Mouse (Mus musculus) skeletal muscle tissue, adult 2 months (tissue): Measurements from ENCODE around the gene Xpo1.
"Not testable (repeated sequence)": the region's sequence is repeated elsewhere in the genome, so short reads cannot be mapped to it uniquely, and the experiment has no call there.

ENCODE experiments used
- DNase-seq: peaks from one replicate; pipeline ENCODE4 v3.0.0-alpha.2; 2012; ENCODE audit warnings: low read depth, low spot score

Gene Xpo1

GRCm38 (mm10) chr11:23298301-23298700 is 42.5 kb downstream of the Xpo1 start:
- DNase-seq = no peak

DNA sequence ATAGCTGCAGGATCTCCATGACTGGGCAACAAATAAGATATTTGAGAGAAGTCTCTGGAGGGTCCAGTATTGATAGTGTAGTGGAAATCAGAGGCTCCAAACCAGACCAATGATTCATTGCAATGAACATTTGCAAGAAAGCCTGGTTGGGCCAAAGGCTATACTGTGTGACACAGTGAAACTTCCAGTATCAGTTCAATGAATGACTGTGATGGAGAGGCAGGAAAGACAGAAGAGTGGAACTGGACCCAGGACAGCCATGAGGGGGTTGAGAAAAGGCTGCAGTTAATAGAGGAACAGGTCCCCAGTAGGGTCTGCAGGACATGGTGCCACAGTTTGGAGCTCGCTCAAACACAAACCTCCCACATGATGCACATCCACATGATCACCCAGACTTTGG is 44.1 kb downstream of the Xpo1 start:
- no peak for DNase-seq

GRCm38 (mm10) chr11:23303126-23303525 is 47.3 kb downstream of the Xpo1 start:
- DNase-seq = no peak

GRCm38 (mm10) chr11:23305101-23305672 is 49.3 kb downstream of the Xpo1 start:
- not testable (repeated sequence) for DNase-seq

DNA sequence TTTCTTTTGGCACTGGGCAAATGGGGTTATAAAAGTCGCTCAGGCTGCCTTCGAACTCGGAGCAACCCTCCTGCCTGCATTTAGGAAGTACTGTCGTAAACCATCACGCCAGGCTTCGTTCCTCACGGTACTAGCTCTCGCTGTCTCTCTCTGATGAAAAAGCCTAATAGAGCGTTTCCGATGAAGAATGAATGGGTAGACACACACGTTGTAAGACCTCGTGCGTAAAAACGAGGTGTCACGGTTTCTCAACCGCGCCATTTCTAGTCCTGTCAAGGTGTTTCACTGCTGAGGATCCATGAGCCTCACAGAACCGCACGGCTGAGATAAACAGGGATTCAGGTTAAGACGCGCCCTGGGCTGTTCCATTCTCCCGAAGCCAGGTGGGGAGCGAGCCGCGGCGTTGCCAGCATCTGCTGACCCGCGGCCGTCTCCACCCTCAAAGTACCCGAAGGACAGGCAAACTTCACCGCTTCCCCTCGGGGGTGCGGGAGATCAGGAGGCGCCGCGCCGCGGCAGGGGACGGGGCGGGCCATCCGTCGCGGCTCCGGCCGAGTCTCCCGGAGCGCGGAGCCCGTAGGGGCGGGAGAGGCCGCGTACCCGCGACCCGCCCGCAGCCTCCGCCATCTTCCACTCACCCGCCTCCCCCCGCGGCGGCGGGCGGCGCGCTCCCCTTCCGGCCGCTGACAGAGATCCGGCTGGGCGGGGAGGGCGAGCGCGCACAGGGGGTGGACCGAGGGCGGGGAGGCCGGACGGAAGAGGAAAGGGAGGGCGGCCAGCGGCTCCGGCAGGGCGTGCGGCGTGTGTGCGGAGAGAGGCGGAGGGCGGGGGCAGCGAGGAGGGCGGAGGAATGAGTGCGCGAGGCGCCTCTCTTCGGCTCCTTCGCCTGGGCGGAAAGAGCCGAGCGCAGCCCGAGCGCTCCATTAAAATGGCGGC is 50.1 kb downstream of the Xpo1 start:
- DNase-seq = peak; percentile 94

- DNase-seq = peak; percentile 38
These were observed 51.1 kb downstream of the Xpo1 start, which contains the start of gene Usp34 for GRCm38 (mm10) chr11:23306764-23307565. Gene Usp34, plus strand, starts transcription at chr11:23306895.

DNA sequence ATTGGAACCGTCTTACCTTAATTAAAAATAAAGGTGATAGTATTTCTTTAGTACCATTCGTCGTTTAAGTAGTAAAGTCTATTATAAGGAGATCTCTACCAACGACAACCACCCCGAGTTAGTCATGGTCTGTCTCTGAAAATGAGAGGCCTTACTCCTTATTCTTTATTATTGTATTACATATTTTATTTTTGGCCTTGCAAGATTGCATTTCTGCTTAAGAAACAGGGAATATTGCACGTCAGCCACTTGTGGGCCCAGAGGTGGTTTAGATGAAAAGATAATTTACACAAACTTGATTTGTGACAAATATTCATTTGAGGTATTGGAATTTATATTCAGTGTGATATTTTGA is 51.7 kb downstream of the Xpo1 start:
- no peak for DNase-seq

GRCm38 (mm10) chr11:23313496-23313895 is 57.7 kb downstream of the Xpo1 start:
- DNase-seq = no peak

DNA sequence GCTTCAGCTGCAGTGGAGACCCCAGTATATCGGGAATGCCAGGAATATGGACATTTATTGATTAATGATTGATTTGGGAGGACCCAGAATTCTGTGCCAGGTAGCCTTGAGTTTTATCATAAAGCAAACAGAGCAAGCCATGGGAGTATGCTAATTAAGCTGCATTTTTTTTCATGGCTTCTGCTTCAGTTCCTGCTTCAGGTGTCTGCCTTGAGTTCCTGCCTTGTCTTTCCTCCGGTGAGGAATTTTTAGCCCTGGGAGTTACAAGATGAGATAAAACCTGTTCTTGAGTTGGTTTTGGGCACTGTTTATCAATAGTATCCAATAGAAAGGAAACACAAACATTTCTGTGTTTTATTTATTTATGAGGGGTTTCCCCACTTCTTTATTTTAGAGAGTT is 73.6 kb downstream of the Xpo1 start:
- DNase-seq = no peak

DNA sequence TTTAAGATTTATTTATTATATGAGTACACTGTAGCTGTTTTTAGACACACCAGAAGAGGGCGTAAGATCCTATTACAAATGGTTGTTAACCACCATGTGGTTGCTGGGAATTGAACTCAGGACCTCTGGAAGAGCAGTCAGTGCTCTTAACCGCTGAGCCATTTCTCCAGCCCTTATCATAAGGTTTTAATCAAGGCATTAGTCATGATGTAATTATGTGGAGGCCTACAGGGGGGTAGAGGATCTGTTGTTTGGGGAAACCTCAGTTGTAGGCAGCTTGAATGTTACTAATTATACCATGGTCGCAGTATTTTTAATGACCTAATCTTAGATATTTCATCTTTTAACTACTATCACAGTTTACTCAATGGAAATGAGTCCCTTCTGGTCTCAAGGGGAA is 76.3 kb downstream of the Xpo1 start:
- DNase-seq = no peak

DNA sequence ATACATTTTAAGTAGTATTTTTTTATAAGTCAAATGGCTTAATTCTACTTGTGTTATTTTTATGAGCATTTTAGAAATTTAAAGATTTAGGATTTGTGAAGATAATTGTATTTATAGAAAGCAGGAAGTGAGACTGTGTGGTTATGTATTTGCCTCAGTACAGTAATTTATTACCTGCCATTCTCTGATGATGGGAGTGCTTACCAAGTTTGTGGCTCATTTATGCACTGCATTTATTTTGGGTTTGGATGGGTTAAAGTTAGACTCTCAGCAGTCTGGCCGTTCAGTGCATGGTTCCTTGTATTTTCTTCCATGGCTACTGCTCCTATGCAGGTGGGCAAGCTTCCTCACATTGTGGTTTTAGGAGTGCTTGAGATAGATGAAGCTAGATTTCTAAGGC is 79.3 kb downstream of the Xpo1 start:
- no peak for DNase-seq
